Mouse (Mus musculus): ENCODE measurements around the gene Rps27rt.

GRCm38 (mm10) chr9:114996489-114996888 lies 13.9 kb upstream of the Rps27rt start:
- no peak for TF ChIP-seq CHD2 (IDR thresholded peaks at IDR 0.05; ENCODE audit: low read depth, low read length)
- no peak for TF ChIP-seq MAFK (IDR thresholded peaks at IDR 0.05; ENCODE audit: insufficient read depth, low read depth, low read length)
- no peak for TF ChIP-seq HCFC1 (IDR thresholded peaks at IDR 0.05; ENCODE audit: borderline replicate concordance, insufficient read depth, low read length)
